Mouse (Mus musculus): ENCODE measurements at regions not wholly inside any gene's neighbourhood (a gene's known extent, or its start where the extent isn't known, plus 50 kb on each side); places are given as distances from the start of the nearest gene placed in this dataset.

DNA sequence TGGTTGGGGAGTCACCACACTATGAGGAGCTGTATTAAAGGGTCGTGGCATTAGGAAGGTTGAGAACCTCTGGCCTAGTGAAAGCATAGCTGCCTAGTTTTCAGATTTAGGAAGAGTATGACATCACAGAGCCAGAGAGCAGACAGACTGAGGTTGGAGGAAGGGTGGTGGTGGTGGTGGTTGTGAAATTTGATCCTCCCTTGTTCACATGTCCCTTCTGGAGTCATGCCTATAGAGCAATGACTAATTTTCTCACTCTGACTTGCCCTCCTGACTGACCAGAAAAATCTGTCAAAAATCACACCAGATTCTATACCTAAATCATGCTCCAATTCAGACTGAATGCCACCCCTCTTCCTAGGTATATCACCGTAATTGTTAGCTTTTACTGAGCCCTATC lies 166.2 kb downstream of the Pah start:
- WGBS: 90% methylated on average over 2 of the region's 2 CpGs
- no peak for ATAC-seq (ENCODE audit: low FRiP score, low read depth)

DNA sequence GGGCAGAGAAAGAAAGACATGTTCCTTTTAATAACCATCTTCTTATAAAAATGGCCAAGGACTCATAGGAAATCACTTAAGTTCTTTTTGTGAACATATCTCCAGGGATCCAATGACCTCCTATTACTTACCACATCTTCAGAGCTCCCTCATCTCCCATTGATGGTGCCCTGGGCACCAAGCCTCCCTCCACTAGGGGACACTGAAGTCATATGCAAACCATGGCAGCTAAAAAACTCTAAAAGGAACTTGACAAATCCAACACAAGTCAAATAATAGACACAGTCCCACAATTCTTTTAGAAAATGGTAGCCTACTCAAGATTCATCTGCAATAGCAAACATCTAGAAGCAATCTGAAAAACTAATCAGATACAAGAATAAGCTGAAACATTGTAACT lies 167.2 kb upstream of the Igf1 start:
- H3K4me1 ChIP-seq: no peaks in the 10 kb centered on the region
- ATAC-seq (ENCODE audit: low FRiP score, low read depth): no peak

More for the DNA sequence above, 166.2 kb downstream of the Pah start:
- no peaks in the 10 kb centered on the region for H3K9me3 ChIP-seq
- no peak overlapping the region for H3K9ac ChIP-seq
- H3K27me3 ChIP-seq (replicated peaks): no peaks in the 10 kb centered on the region
- H3K36me3 ChIP-seq: no peaks in the 10 kb centered on the region
- no peak overlapping the region for H3K27ac ChIP-seq
- no peak overlapping the region for H3K4me2 ChIP-seq (replicated peaks)
- no peak overlapping the region for H3K4me3 ChIP-seq
- no peaks in the 10 kb centered on the region for H3K4me1 ChIP-seq

DNA sequence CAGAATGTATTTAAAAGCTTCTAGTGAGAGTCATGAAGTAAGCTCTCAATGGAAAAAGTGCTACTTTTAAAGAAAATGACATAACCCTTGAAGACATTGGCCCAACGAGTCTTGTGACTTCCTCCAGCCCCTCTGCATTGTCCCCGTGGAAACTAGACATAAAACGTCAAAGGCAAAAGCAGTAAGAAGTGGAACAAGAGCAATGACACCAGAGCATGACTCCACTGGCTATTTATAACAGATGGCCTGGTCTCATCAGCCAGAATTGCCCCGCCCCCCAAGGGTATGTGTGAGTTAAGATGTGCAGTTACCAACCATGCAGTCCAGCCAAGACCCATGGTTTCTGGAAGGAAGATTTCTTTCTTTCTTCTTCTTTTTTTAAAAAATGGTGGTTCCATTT lies 161.6 kb upstream of the Igf1 start:
- no peaks in the 10 kb centered on the region for H3K36me3 ChIP-seq
- ATAC-seq (ENCODE audit: low FRiP score, low read depth): no peak
- no peaks in the 10 kb centered on the region for H3K4me1 ChIP-seq
- H3K4me3 ChIP-seq: no peak overlapping the region
- H3K4me2 ChIP-seq (replicated peaks): no peak overlapping the region
- H3K9ac ChIP-seq: no peak overlapping the region
- WGBS: 65% methylated on average over 4 of the region's 4 CpGs
- no peaks in the 10 kb centered on the region for H3K27me3 ChIP-seq (replicated peaks)
- no peak overlapping the region for H3K27ac ChIP-seq
- H3K9me3 ChIP-seq: no peaks in the 10 kb centered on the region

More for the DNA sequence above, 167.2 kb upstream of the Igf1 start:
- Histone ChIP-seq H3K9ac (no peak overlapping the region), H3K4me3 (no peak overlapping the region), H3K36me3 (no peaks in the 10 kb centered on the region), H3K9me3 (no peaks in the 10 kb centered on the region), H3K4me2 (replicated peaks) (no peak overlapping the region), H3K27me3 (replicated peaks) (no peaks in the 10 kb centered on the region), H3K27ac (no peak overlapping the region)

DNA sequence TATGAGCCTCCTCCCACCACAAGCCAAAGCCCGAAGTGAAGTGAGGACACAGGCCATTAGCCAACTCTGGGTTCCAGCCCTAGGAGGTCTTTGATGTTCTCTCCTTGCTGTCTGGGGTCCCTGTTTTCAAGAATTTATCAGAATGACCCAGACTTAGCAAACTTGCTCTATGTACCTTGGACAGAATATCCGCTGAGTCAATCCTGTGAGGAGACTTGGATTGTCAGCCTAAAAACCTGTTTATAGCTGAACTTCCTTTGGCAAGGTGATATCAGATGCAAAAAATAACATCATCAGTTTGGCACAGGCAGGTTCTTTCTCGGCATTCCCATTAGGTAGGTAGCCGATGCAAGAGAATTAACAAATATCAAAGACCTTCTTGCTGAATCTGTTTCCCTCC lies 146.9 kb upstream of the Igf1 start:
- H3K9ac ChIP-seq: no peak overlapping the region
- H3K4me3 ChIP-seq: no peak overlapping the region
- no peak overlapping the region for H3K4me2 ChIP-seq (replicated peaks)
- WGBS: 87% methylated on average over 4 of the region's 4 CpGs
- no peaks in the 10 kb centered on the region; the same call in 1 of the 2 replicates for H3K4me1 ChIP-seq
- no peak for ATAC-seq (ENCODE audit: low FRiP score, low read depth)
- no peaks in the 10 kb centered on the region for H3K36me3 ChIP-seq
- no peak overlapping the region for H3K27ac ChIP-seq
- no peaks in the 10 kb centered on the region for H3K27me3 ChIP-seq (replicated peaks)
- no peaks in the 10 kb centered on the region for H3K9me3 ChIP-seq

DNA sequence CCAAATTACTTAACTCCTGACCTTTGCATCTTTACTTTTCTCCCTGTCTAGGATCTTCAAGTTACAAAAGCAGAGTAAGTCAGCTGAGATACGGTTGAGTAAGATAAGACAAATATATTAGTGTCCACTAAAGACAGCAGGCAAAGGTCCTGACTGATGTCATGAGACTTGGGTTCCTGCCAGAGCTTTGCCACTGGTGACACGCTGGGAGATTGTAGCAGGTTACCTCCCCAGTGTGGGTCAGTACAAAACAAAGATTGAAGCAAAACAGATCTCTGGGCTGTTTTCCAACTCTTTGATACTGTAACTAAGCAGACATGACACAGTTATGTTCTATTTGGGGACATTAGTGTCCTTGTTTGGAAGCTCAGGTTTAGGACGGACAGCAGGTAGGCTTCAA lies 146.3 kb upstream of the Igf1 start:
- ATAC-seq (ENCODE audit: low FRiP score, low read depth): no peak
- Histone ChIP-seq H3K36me3 (no peaks in the 10 kb centered on the region), H3K9ac (no peak overlapping the region), H3K27ac (no peak overlapping the region), H3K4me3 (no peak overlapping the region), H3K27me3 (replicated peaks) (no peaks in the 10 kb centered on the region), H3K4me2 (replicated peaks) (no peak overlapping the region), H3K4me1 (no peaks in the 10 kb centered on the region; the same call in 1 of the 2 replicates), H3K9me3 (no peaks in the 10 kb centered on the region)
- 80% methylated on average over 3 of the region's 3 CpGs for WGBS

DNA sequence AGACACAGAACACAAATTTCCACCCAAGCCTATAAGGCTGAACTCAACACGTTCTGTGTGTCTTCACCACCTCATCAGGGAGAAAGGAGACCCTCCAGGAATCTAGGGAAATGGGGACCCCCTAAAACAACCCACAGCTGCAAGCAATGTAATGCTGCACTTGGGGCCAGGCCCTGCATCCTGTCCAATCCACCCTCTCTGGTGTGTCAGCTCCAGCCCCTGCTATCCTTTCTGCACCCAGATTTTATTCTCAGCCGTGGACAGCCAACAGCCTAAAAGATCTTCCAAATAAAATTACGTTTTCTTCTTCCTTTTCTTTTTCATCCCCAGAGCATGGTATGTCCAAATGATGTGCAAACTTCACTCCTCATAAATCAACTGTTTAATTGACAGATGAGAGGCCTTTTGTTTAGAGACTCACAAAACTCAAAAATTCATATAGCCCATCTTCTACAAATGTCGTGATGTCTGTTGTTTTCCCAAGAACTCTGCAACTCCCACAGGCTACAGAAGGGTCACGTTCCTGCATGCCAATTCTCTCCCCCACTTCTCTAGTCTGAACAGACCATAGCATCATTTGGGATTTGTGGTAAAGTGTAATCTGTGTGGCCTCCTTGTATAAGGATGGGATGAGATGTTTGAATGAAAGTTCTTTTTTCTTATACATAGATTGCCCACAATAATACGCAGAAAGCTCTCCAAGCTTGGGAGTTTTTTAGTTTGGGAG lies 142.0 kb upstream of the Igf1 start:
- H3K4me2 ChIP-seq (replicated peaks): no peak overlapping the region
- H3K9me3 ChIP-seq: no peaks in the 10 kb centered on the region
- ATAC-seq (ENCODE audit: low FRiP score, low read depth): no peak
- H3K4me3 ChIP-seq: no peak overlapping the region
- H3K9ac ChIP-seq: no peak overlapping the region
- WGBS: 83% methylated on average over 6 of the region's 6 CpGs
- H3K27me3 ChIP-seq (replicated peaks): no peaks in the 10 kb centered on the region
- H3K27ac ChIP-seq: no peak overlapping the region
- H3K36me3 ChIP-seq: no peaks in the 10 kb centered on the region
- H3K4me1 ChIP-seq: no peaks in the 10 kb centered on the region

DNA sequence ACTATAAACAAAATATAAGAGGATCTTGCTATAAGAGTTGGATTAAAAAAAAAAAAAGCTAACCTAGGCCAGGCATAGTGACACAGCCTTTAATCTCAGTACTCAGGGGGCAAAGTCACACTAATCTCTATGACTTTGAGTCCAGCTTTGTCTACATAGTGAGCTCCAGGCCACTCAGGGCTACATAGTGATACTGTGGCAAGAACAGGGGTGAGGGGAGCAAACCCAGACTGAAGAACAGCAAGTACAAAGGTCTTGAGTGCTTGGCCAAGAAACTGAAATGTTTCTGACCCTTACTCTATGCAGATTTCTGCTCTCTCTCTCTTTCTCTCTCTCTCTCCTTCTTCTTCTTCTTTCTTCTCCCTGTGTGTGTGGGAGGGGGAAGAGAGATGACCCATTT lies 140.9 kb upstream of the Igf1 start:
- H3K9ac ChIP-seq: no peak overlapping the region
- no peak overlapping the region for H3K4me2 ChIP-seq (replicated peaks)
- no peaks in the 10 kb centered on the region for H3K36me3 ChIP-seq
- no peaks in the 10 kb centered on the region for H3K4me1 ChIP-seq
- H3K27me3 ChIP-seq (replicated peaks): no peaks in the 10 kb centered on the region
- H3K27ac ChIP-seq: no peak overlapping the region
- no peak overlapping the region for H3K4me3 ChIP-seq
- no peak for ATAC-seq (ENCODE audit: low FRiP score, low read depth)
- no peaks in the 10 kb centered on the region for H3K9me3 ChIP-seq

DNA sequence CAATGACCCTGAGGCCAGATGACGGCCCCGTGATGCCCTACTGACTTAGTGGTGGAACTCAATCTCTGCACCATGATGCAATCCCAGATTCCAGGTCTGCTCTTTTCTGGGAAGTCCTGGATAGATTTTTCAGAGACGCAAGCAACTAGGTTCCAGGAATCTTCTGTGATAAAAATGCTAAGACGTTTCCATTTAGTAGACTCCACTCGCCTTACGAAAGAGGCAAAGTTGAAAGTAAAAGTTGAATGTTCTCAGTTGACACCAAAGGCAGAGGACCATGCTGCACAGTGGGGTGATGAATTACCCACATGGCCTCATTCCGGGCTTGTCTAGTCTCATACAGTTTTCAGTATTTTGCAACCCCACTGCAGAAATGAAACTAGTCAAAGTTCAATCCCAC lies 139.6 kb upstream of the Igf1 start:
- 95% methylated on average over 7 of the region's 7 CpGs for WGBS
- Histone ChIP-seq H3K4me3 (no peak overlapping the region), H3K4me2 (replicated peaks) (no peak overlapping the region), H3K9ac (no peak overlapping the region), H3K36me3 (no peaks in the 10 kb centered on the region), H3K27ac (no peak overlapping the region), H3K9me3 (no peaks in the 10 kb centered on the region), H3K4me1 (no peaks in the 10 kb centered on the region), H3K27me3 (replicated peaks) (no peaks in the 10 kb centered on the region)
- no peak for ATAC-seq (ENCODE audit: low FRiP score, low read depth)

DNA sequence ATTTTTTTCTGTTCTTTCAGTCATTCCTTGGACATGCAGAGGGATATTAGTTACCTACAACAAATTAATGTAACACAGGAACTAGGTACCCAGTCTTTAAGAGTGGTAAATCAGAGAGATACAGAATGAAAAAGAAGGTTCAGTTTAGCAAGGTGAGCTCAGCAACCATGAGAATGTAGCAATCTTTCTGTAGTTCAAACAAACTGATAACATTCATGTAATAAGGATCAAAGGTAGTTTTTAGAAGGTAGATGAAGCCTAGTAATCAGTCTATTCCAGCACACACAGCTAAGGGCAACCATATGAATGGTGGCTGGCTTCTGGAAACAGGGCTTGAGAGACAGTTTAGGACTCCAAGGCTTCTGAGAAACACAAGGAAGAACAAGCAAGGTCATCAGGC lies 138.1 kb upstream of the Igf1 start:
- no peak for ATAC-seq (ENCODE audit: low FRiP score, low read depth)

DNA sequence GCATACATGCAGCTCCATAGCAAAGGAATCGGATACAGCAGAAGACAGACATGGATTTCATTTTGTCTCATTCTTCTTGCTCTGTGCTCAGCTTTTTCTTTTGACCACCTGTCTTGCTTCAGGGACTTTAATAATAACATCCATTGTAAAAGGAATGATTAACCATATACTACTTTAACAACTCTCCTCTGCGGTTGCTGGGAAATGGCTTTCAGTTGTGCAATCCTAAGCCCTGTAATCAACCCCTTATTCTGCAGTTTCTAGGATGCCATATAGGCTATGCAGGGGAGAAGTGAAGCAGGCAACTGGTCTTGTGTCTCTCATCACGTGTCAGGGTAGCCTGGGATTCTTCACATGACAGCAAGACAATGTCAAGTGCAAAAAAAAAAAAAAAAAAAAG lies 135.8 kb upstream of the Igf1 start:
- Histone ChIP-seq H3K27me3 (replicated peaks) (no peaks in the 10 kb centered on the region), H3K27ac (no peak overlapping the region), H3K4me1 (no peaks in the 10 kb centered on the region), H3K4me3 (no peak overlapping the region), H3K9ac (no peak overlapping the region), H3K36me3 (no peaks in the 10 kb centered on the region), H3K4me2 (replicated peaks) (no peak overlapping the region), H3K9me3 (no peaks in the 10 kb centered on the region)
- ATAC-seq (ENCODE audit: low FRiP score, low read depth): no peak
- WGBS: 77% methylated on average over 3 of the region's 3 CpGs

More for the DNA sequence above, 138.1 kb upstream of the Igf1 start:
- no peaks in the 10 kb centered on the region for H3K27me3 ChIP-seq (replicated peaks)
- no peak overlapping the region for H3K27ac ChIP-seq
- no peak overlapping the region for H3K4me3 ChIP-seq
- no peaks in the 10 kb centered on the region for H3K9me3 ChIP-seq
- no peak overlapping the region for H3K4me2 ChIP-seq (replicated peaks)
- H3K9ac ChIP-seq: no peak overlapping the region
- H3K4me1 ChIP-seq: no peaks in the 10 kb centered on the region
- no peaks in the 10 kb centered on the region for H3K36me3 ChIP-seq

DNA sequence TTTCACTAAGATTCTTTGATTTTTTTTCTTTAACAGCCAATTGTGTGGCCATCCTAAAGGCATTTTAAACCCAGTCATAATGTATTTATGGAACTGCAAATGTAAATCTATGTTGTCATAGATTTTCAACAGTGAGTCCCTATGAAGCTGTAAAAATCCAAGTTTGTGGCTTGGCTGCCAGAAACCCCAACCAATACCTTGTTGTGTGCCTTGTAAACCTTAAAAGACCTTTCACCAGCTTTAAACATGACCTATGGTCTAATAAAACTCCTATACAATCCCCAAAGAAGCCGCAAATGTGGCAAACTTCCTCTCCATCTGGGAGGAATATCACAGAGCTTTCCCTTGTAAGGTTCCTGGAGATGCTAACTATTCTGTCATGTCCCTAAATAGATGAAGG lies 125.4 kb upstream of the Igf1 start:
- Histone ChIP-seq H3K36me3 (no peaks in the 10 kb centered on the region), H3K4me2 (replicated peaks) (no peak overlapping the region), H3K9ac (no peak overlapping the region), H3K27ac (no peak overlapping the region), H3K4me1 (no peaks in the 10 kb centered on the region), H3K4me3 (no peak overlapping the region), H3K9me3 (no peaks in the 10 kb centered on the region), H3K27me3 (replicated peaks) (no peaks in the 10 kb centered on the region)
- 80% methylated on average over 1 of the region's 1 CpGs for WGBS
- ATAC-seq (ENCODE audit: low FRiP score, low read depth): no peak

DNA sequence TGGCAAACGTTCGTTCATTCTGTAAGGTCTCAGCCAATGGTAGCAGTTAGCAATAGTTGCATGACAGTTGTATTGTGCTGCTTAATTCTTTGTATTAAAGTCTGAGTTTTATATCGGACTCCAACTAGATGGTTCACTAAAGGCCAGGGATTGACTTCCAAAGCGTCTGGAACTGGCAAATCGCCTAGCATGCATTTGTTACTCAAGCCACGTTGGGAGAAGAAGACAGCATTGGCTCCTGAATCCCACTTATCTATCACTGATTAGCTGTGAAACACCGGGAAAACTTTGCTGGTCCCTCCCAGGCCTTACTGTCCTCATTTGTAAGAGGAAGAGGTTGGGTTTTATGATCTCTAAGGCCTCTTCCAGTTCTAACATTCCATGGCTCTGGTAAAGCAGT lies 124.8 kb upstream of the Igf1 start:
- 71% methylated on average over 7 of the region's 7 CpGs for whole genome bisulfite sequencing

DNA sequence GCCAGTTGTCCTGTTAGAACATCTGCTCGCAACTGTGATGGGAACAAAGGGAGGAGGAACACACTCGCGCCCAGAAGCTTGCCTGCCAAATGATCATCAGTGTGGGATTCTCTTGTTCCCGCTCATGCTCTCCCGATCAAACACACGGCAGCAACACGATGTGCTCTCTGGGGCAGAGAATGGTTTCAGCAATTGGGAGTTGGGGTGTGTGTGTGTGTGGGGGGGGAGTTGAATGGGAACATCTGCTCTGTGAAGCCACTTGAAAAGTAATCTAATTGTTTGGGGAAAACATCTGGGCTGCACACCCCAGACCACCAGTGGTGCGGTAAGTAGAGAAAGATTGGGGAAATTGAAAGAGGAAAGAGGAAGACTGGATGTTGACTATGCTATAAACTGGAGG lies 117.7 kb upstream of the Igf1 start:
- Histone ChIP-seq H3K27me3 (replicated peaks) (no peaks in the 10 kb centered on the region), H3K4me3 (no peak overlapping the region), H3K27ac (no peak overlapping the region), H3K9me3 (no peaks in the 10 kb centered on the region), H3K4me2 (replicated peaks) (no peak overlapping the region), H3K4me1 (no peaks in the 10 kb centered on the region), H3K9ac (no peak overlapping the region), H3K36me3 (no peaks in the 10 kb centered on the region)
- ATAC-seq (ENCODE audit: low FRiP score, low read depth): no peak
- 78% methylated on average over 8 of the region's 8 CpGs for whole genome bisulfite sequencing

More for the DNA sequence above, 124.8 kb upstream of the Igf1 start:
- H3K4me2 ChIP-seq (replicated peaks): no peak overlapping the region
- no peaks in the 10 kb centered on the region for H3K4me1 ChIP-seq
- H3K27me3 ChIP-seq (replicated peaks): no peaks in the 10 kb centered on the region
- no peak overlapping the region for H3K9ac ChIP-seq
- no peaks in the 10 kb centered on the region for H3K9me3 ChIP-seq
- no peak overlapping the region for H3K4me3 ChIP-seq
- no peak overlapping the region for H3K27ac ChIP-seq
- no peaks in the 10 kb centered on the region for H3K36me3 ChIP-seq
- ATAC-seq (ENCODE audit: low FRiP score, low read depth): no peak
